Mouse (Mus musculus) bone marrow, adult 2 months (tissue): ENCODE measurements around the gene Myf5.

Experiments used
- CTCF ChIP-seq: fragments of 200-500 bp; IDR thresholded peaks from 2 replicates; pipeline ENCODE4 v1.5.1; 2011; ENCODE audit warnings: low read length, control low read depth; ENCODE audit not compliant: control insufficient read depth, insufficient read depth
- POLR2A ChIP-seq: fragments of 200-500 bp; IDR thresholded peaks from 2 replicates; pipeline ENCODE4 v1.6.1; 2011; ENCODE audit warnings: low read depth, mild to moderate bottlenecking, control low read depth, low read length, borderline replicate concordance; ENCODE audit not compliant: control insufficient read depth

DNA sequence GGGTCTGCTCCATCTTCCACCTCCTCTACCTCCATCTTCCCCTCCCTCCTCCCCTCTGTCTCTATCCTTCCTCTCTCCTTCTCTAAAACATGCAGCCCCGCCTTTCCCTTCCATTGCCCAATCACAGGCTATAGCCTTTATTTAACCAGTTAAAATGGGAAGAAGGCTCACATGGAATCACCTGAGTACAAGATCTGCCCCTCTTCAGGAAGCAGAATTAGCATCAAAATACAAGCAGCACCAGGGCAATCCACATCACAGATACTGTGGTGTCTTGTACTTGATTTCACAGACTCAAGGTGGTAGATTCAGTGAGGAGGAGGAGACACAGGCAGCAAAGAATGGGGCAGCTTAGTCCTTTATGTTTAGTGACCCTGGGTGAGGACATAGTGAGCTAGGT lies 42.8 kb upstream of the Myf5 start:
- TF ChIP-seq POLR2A (no peak), CTCF (no peak)
